Mouse (Mus musculus): ENCODE data around the gene Wdcp. TPM values are rescaled to one million over a fixed set of nuclear protein-coding genes. Genes with fewer than 3 reads are reported as not detected.

Gene Wdcp
- polyA plus RNA-seq, 1 experiment from 2014 or later, result 14.1 TPM

DNA sequence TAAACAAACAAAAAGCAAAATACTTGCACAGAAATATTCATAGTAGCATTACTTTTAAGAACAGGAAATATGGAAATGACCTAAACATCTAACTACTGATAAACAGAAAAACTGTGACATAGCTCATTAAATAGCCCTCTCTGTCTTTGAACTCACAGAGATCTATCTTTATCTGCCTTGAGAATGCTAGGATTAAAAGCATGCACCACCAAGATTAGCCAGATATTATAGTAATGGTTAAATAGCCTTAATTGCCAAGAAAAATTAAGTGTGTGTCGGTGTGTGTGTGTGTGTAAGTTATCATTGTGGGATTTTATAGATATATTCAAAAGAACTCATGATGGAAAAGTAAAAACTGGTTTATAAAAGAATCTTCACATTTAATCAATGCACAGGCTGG, 46.8 kb downstream of the Wdcp start:
- Histone ChIP-seq H3K4me3 (ENCODE audit: low read length) (no peak overlapping the region), H3K4me1 (ENCODE audit: control insufficient read depth, insufficient read depth, low read length) (0 out of 2 replicates have a peak, but pooled peaks cover 4% of the 10 kb centered on the region), H3K36me3 (ENCODE audit: control insufficient read depth, insufficient read depth) (peaks cover 3% of the 10 kb centered on the region; the same call in 1 of the 2 replicates), H3K27me3 (ENCODE audit: control insufficient read depth, insufficient read depth, low read length) (no peaks in the 10 kb centered on the region), H3K4me2 (ENCODE audit: low read depth, low read length) (no peak overlapping the region), H3K27ac (ENCODE audit: low read length) (no peak overlapping the region), H3K9ac (ENCODE audit: low read length) (no peak overlapping the region), H3K9me3 (replicated peaks; ENCODE audit: control insufficient read depth, low read length) (no peaks in the 10 kb centered on the region)
- ATAC-seq (replicated peaks; ENCODE audit: extremely low read depth, insufficient read depth, low FRiP score), result no peak
- WGBS, result 87% methylated on average over 1 of the region's 1 CpGs

DNA sequence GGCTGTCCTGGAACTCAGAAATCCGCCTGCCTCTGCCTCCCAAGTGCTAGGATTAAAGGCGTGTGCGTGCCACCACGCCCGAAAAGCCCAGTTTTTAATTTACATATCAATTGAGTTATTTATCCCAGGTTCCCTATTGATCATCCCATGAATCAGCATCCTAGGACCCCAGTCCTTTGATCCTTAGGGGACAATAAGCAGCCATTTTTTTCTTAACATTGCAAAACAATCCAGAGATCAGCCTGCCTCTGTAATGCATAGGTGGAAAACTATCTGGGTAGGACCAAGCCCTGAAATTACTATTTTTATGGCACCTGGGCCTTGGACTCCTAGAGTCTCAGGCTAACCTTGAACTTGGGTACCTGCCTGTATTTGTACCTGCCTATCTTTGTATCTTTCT, 54.9 kb downstream of the Wdcp start:
- Histone ChIP-seq H3K36me3 (ENCODE audit: control insufficient read depth, insufficient read depth) (peaks cover 4% of the 10 kb centered on the region; the same call in 1 of the 2 replicates), H3K4me3 (ENCODE audit: low read length) (no peak overlapping the region), H3K9me3 (replicated peaks; ENCODE audit: control insufficient read depth, low read length) (no peaks in the 10 kb centered on the region), H3K4me2 (ENCODE audit: low read depth, low read length) (no peak overlapping the region), H3K9ac (ENCODE audit: low read length) (no peak overlapping the region), H3K27me3 (ENCODE audit: control insufficient read depth, insufficient read depth, low read length) (no peaks in the 10 kb centered on the region), H3K27ac (ENCODE audit: low read length) (no peak overlapping the region), H3K4me1 (ENCODE audit: control insufficient read depth, insufficient read depth, low read length) (no peaks in the 10 kb centered on the region)
- 95% methylated on average over 5 of the region's 5 CpGs for WGBS
- no peak for ATAC-seq (replicated peaks; ENCODE audit: extremely low read depth, insufficient read depth, low FRiP score)

DNA sequence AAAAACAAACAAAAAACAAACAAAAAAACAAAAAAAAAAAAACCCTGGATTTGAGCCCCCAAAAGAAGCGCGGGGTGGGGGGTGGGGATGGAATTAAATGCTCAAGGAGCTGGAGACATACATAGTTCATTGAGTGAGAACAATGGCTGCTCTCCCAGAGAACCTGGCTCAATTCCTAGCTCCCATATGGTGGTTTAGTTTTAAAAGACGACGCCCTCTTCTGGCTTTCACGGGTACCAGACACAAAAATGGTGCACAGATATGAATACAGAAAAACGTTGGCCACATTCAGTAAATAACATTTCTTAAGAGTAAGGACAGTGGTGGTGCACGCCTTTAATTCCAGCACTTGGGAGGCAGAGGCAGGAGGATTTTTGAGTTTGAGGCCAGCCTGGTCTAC, 62.8 kb downstream of the Wdcp start:
- Histone ChIP-seq H3K4me1 (ENCODE audit: control insufficient read depth, insufficient read depth, low read length) (no peaks in the 10 kb centered on the region), H3K36me3 (ENCODE audit: control insufficient read depth, insufficient read depth) (0 out of 2 replicates have a peak, but pooled peaks cover 2% of the 10 kb centered on the region), H3K9me3 (replicated peaks; ENCODE audit: control insufficient read depth, low read length) (no peaks in the 10 kb centered on the region), H3K27me3 (ENCODE audit: control insufficient read depth, insufficient read depth, low read length) (no peaks in the 10 kb centered on the region), H3K27ac (ENCODE audit: low read length) (no peak overlapping the region), H3K4me3 (ENCODE audit: low read length) (no peak overlapping the region), H3K4me2 (ENCODE audit: low read depth, low read length) (no peak overlapping the region), H3K9ac (ENCODE audit: low read length) (no peak overlapping the region)
- 79% methylated on average over 7 of the region's 7 CpGs for WGBS
- ATAC-seq (replicated peaks; ENCODE audit: extremely low read depth, insufficient read depth, low FRiP score), result no peak

DNA sequence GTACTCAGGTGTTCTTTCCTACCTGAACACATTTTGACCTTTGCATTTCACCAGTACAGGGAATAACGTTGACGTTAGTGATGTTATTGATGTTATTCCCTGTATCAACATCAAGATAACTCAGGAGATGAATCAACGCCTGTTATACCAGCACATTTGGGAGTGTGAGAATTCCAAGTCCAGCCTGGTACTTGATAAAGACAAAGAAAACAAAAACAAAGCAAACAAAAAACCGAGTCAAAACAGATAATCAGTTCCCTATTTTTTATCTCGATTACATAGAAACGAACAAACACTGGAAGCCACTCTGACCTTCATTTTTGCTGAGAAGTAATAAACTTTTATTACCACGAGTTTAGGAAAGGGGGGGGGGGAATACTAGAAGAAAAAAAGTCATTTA, 63.4 kb downstream of the Wdcp start:
- 47% methylated on average over 7 of the region's 7 CpGs for WGBS
- Histone ChIP-seq H3K27ac (ENCODE audit: low read length) (no peak overlapping the region; the same call in 1 of the 2 replicates), H3K4me3 (ENCODE audit: low read length) (peak overlapping the region; percentile 90), H3K27me3 (ENCODE audit: control insufficient read depth, insufficient read depth, low read length) (no peaks in the 10 kb centered on the region), H3K4me1 (ENCODE audit: control insufficient read depth, insufficient read depth, low read length) (no peaks in the 10 kb centered on the region), H3K4me2 (ENCODE audit: low read depth, low read length) (peak overlapping the region; percentile 87), H3K36me3 (ENCODE audit: control insufficient read depth, insufficient read depth) (0 out of 2 replicates have a peak, but pooled peaks cover under 1% of the 10 kb centered on the region), H3K9me3 (replicated peaks; ENCODE audit: control insufficient read depth, low read length) (no peaks in the 10 kb centered on the region), H3K9ac (ENCODE audit: low read length) (peak overlapping the region; percentile 96)
- ATAC-seq (replicated peaks; ENCODE audit: extremely low read depth, insufficient read depth, low FRiP score), result no peak

DNA sequence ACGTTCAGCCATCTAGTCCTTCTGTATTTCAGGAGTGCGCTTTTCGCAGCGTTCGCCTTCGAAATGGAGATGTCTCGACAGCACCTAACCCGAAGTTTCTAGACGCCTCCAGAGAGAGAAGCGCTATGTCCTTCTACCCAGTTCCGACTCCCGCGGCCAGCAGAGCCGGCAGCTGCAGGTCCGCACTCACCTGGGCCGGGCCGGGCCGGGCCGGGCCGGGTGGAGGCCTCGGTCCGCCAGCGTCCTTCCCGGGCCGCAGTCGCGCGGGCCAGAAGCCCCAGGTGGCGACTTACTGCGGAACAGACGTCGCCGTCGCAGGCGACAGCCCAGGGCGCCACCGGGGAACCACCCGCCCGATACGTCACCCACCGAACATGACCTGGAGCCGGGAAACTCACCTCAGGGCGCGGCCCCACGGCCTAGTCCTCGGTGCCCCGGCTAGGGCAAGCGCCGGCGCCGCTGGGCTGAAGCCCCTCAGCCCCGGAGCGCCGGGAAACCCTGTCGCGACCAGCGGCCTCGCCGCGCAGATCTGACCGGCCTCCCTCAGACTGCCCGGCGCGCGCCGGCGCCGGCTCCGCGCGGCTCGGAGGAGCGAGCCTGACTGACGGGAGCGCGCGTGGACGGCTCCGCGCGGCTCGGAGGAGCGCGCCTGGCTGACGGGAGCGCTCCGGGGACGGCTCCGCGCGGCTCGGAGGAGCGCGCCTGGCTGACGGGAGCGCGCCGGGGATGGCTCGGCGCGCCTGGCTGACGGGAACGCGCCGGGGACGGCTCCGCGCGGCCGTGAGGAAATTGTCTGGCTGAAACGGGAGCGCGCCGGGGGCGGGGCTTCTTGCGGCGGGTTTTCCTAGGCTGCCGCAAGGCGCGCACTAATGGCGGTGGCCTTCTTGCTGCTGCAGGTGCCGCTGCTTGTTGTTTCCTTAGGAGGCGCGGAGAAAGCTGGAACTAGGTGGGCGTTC, 64.1 kb downstream of the Wdcp start, which contains the start of gene Ubxn2a:
Gene Ubxn2a, minus strand, starts transcription at position 755 of the 956 bp plus-strand sequence.
- H3K27me3 ChIP-seq (ENCODE audit: control insufficient read depth, insufficient read depth, low read length), result no peaks in the 10 kb centered on the region
- H3K27ac ChIP-seq (ENCODE audit: low read length), result peak within 1 kb of the TSS; percentile 88
- H3K36me3 ChIP-seq (ENCODE audit: control insufficient read depth, insufficient read depth), result no peaks in the 10 kb centered on the region
- ATAC-seq (replicated peaks; ENCODE audit: extremely low read depth, insufficient read depth, low FRiP score), result peak; percentile 95
- under 1% methylated on average over 123 of the region's 125 CpGs for WGBS
- peak within 1 kb of the TSS; percentile 90 for H3K4me3 ChIP-seq (ENCODE audit: low read length)
- peak within 1 kb of the TSS; percentile 96 for H3K9ac ChIP-seq (ENCODE audit: low read length)
- H3K4me1 ChIP-seq (ENCODE audit: control insufficient read depth, insufficient read depth, low read length), result no peaks in the 10 kb centered on the region
- no peaks in the 10 kb centered on the region for H3K9me3 ChIP-seq (replicated peaks; ENCODE audit: control insufficient read depth, low read length)
- peak within 1 kb of the TSS; percentile 87 for H3K4me2 ChIP-seq (ENCODE audit: low read depth, low read length)

DNA sequence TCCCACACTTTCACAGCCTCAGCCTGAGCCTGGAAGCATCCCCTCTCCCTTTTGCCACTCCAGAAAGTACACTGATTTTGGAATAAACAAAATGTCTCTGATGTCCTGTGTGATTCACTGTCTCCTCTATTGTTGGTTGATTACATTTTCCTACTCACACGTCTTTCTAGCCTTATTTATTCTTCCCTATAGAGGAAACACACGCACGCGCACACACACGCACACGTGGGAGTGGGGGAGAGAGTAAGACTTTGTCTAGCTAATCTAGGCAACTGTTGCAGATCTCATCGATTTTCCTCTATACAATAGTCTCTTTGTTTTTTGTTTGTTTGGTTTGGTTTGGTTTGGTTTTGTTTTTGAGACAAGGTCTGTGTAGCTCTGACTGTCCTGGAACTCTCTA, 65.3 kb downstream of the Wdcp start:
- ATAC-seq (replicated peaks; ENCODE audit: extremely low read depth, insufficient read depth, low FRiP score), result no peak
- Histone ChIP-seq H3K27me3 (ENCODE audit: control insufficient read depth, insufficient read depth, low read length) (no peaks in the 10 kb centered on the region), H3K27ac (ENCODE audit: low read length) (no peak overlapping the region), H3K4me2 (ENCODE audit: low read depth, low read length) (no peak overlapping the region), H3K4me3 (ENCODE audit: low read length) (no peak overlapping the region), H3K9me3 (replicated peaks; ENCODE audit: control insufficient read depth, low read length) (no peaks in the 10 kb centered on the region), H3K4me1 (ENCODE audit: control insufficient read depth, insufficient read depth, low read length) (no peaks in the 10 kb centered on the region), H3K36me3 (ENCODE audit: control insufficient read depth, insufficient read depth) (no peaks in the 10 kb centered on the region), H3K9ac (ENCODE audit: low read length) (no peak overlapping the region)
- WGBS, result 89% methylated on average over 7 of the region's 7 CpGs

Other genes starting within 250 kb of the Wdcp start
- gene Fam228a, start 104.9 kb upstream of the Wdcp start, polyA plus RNA-seq (2015; fragmentation: Nextera tagmentation; extraction: Ambion mirVana), result 0.16 and 0.25 TPM in 2 replicates
- gene Pfn4, start 74.3 kb upstream of the Wdcp start, polyA plus RNA-seq (2015; fragmentation: Nextera tagmentation; extraction: Ambion mirVana), result 2.0 and 2.3 TPM in 2 replicates
- 1.5 and 3.0 TPM in 2 replicates for gene Fam228b, start 74.0 kb upstream of the Wdcp start, polyA plus RNA-seq (2015; fragmentation: Nextera tagmentation; extraction: Ambion mirVana)
- gene Sf3b6, start 25.8 kb upstream of the Wdcp start, polyA plus RNA-seq (2015; fragmentation: Nextera tagmentation; extraction: Ambion mirVana), result 95.7 and 147 TPM in 2 replicates
- 8.7 and 13.2 TPM in 2 replicates for gene Fkbp1b, start 1.7 kb upstream of the Wdcp start, polyA plus RNA-seq (2015; fragmentation: Nextera tagmentation; extraction: Ambion mirVana)
- gene Mfsd2b, start 31.1 kb downstream of the Wdcp start, polyA plus RNA-seq (2015; fragmentation: Nextera tagmentation; extraction: Ambion mirVana), result 0.76 and 1.1 TPM in 2 replicates
- 31.7 and 32.7 TPM in 2 replicates for gene Ubxn2a, start 64.4 kb downstream of the Wdcp start, polyA plus RNA-seq (2015; fragmentation: Nextera tagmentation; extraction: Ambion mirVana)
- gene Atad2b, start 74.0 kb downstream of the Wdcp start, polyA plus RNA-seq (2015; fragmentation: Nextera tagmentation; extraction: Ambion mirVana), result 5.3 and 6.0 TPM in 2 replicates

Data from heart, embryonic 16.5 days (tissue).